ENCODE assay signal across 10 mouse cellular contexts in genomic region chr8:111909621-111910450, GRCm38 (mm10). TPM values are rescaled to one million over a fixed set of nuclear protein-coding genes. Genes with fewer than 3 reads are reported as not detected.
DNase-seq lines count a peak whose midpoint lies in the region; ATAC-seq and TF ChIP-seq lines count a peak whose summit lies in the region.
"Had no signal": no experiment of that assay in that cellular context is flagged by ENCODE, and none has a peak within 500 bp of the region (broad histone marks: within the 10 kb centered on the region; RNA-seq: fewer than 3 reads in every experiment).

Gene Chst5 (minus strand): TSS chr8:111910447.

- TF ChIP-seq CTCF in brain, embryonic 14.5 days (IDR thresholded peaks at IDR 0.05; ENCODE audit: borderline replicate concordance, extremely low read depth, insufficient read depth, insufficient read length) = no peak
- TF ChIP-seq CTCF in liver, postnatal 0 days (IDR thresholded peaks at IDR 0.05; ENCODE audit: low read depth) = no peak

- peak; percentile 4 to 11 for DNase-seq in heart, postnatal 14 days
- no peak for DNase-seq in heart, adult 8-10 months (ENCODE audit: low spot score)
- DNase-seq in brain, embryonic 14.5 days (ENCODE audit: low read depth) = peak; percentile 52
- DNase-seq in liver, postnatal 0 days = no peak
- DNase-seq in thymus, postnatal 4 days = no peak
- no peak for DNase-seq in kidney, adult 8-10 months

- no peak within 1 kb of the TSS for H3K27ac ChIP-seq in forebrain, embryonic 12.5 days
- H3K27ac ChIP-seq in liver, postnatal 0 days (ENCODE audit: low read depth) = no peak within 1 kb of the TSS

- H3K27me3 ChIP-seq in forebrain, embryonic 12.5 days = peaks cover 20% of the 10 kb centered on the region
- peaks cover 34% of the 10 kb centered on the region for H3K27me3 ChIP-seq in liver, postnatal 0 days (ENCODE audit: insufficient read depth, low read length)

- peak within 1 kb of the TSS; percentile 56 for H3K9ac ChIP-seq in forebrain, embryonic 12.5 days
- no peak within 1 kb of the TSS for H3K9ac ChIP-seq in liver, postnatal 0 days (replicated peaks)

- intact Hi-C loops in heart, postnatal 14 days (cut with DNase I) = no loop called here

- no peak for TF ChIP-seq EP300 in liver, postnatal 0 days (IDR thresholded peaks at IDR 0.05; ENCODE audit: low read depth)

- peak; percentile 71 for ATAC-seq in forebrain, embryonic 12.5 days (ENCODE audit: low FRiP score)
- ATAC-seq in liver, postnatal 0 days = no peak
- ATAC-seq in granulocyte monocyte progenitor cell, adult 5-6 weeks (replicated peaks; ENCODE audit: poor library complexity, severe bottlenecking) = no peak

- H3K4me2 ChIP-seq in forebrain, embryonic 12.5 days = peak within 1 kb of the TSS; percentile 59
- peak within 1 kb of the TSS; percentile 0; the same call in 1 of the 2 replicates for H3K4me2 ChIP-seq in liver, postnatal 0 days (ENCODE audit: low read depth, low read length)

- no peaks in the 10 kb centered on the region for H3K36me3 ChIP-seq in forebrain, embryonic 12.5 days (replicated peaks)
- H3K36me3 ChIP-seq in liver, postnatal 0 days (replicated peaks; ENCODE audit: insufficient read depth, low read length) = no peaks in the 10 kb centered on the region

- peak within 1 kb of the TSS; percentile 39 for H3K4me3 ChIP-seq in forebrain, embryonic 12.5 days (replicated peaks)
- no peak within 1 kb of the TSS for H3K4me3 ChIP-seq in liver, postnatal 0 days (ENCODE audit: low read depth, low read length)

- TF ChIP-seq POLR2A in brain, embryonic 14.5 days (IDR thresholded peaks at IDR 0.05; ENCODE audit: borderline replicate concordance, extremely low read depth, insufficient read depth, insufficient read length, poor library complexity, severe bottlenecking) = no peak

- peaks cover 16% of the 10 kb centered on the region for H3K4me1 ChIP-seq in forebrain, embryonic 12.5 days
- H3K4me1 ChIP-seq in liver, postnatal 0 days (ENCODE audit: insufficient read depth) = no peaks in the 10 kb centered on the region

- no peaks in the 10 kb centered on the region for H3K9me3 ChIP-seq in forebrain, embryonic 12.5 days
- no peaks in the 10 kb centered on the region for H3K9me3 ChIP-seq in liver, postnatal 0 days (ENCODE audit: low read length)

- WGBS in forebrain, embryonic 12.5 days = 3% methylated on average over 47 of the region's 47 CpGs
- WGBS in liver, postnatal 0 days (ENCODE audit: insufficient replicate concordance) = 8% methylated on average over 47 of the region's 47 CpGs

RNA-seq across cellular contexts. Expression of gene Chst5, which starts in this region (rescaled TPM):
- total RNA-seq in heart, postnatal 14 days (2021) = not detected
- not detected for total RNA-seq in heart, adult 8-10 months (2022)
- polyA plus RNA-seq in brain, embryonic 14.5 days (2012; rRNA removed) = 3.6 and 3.9 TPM in 2 replicates
- polyA plus RNA-seq in forebrain, embryonic 12.5 days (2016; fragmentation: Nextera tagmentation; extraction: Ambion mirVana) = 1.5 and 1.7 TPM in 2 replicates
- polyA plus RNA-seq in liver, postnatal 0 days (2015; fragmentation: Nextera tagmentation; extraction: Ambion mirVana) = not detected in 2 replicates
- total RNA-seq in granulocyte monocyte progenitor cell, adult 5-6 weeks (2014; fragmentation: Nextera tagmentation) = not detected in 2 replicates
- total RNA-seq in granulocyte monocyte progenitor cell, adult 5-6 weeks (2017) = not detected in 2 replicates
- polyA plus RNA-seq: gonadal fat pad, adult 2 months; spleen, adult 2 months had no signal

Comparison
In these comparisons a context has a peak if more than half of its experiments do, and no peak if none do; other contexts are left out.
1. Peak in DNase-seq in heart, postnatal 14 days; RNA of the gene not detected or under 1 TPM.